Mouse (Mus musculus): Measurements from ENCODE around the gene Chfr. TPM values are rescaled to one million over a fixed set of nuclear protein-coding genes. Genes with fewer than 3 reads are reported as not detected.

The Chfr gene
- polyA plus RNA-seq, 1 experiment = 185 TPM

- H3K4me1 ChIP-seq (replicated peaks; ENCODE audit: control insufficient read depth, insufficient read depth, low read length) = no peaks in the 10 kb centered on the region; the same call in 1 of the 2 replicates
- 98% methylated on average over 3 of the region's 3 CpGs for WGBS
- no peak overlapping the region for H3K27ac ChIP-seq (ENCODE audit: control insufficient read depth, insufficient read depth, low read length)
- no peak for DNase-seq
- H3K36me3 ChIP-seq (ENCODE audit: control insufficient read depth, insufficient read depth, low read length) = peaks cover 23% of the 10 kb centered on the region
- no peaks in the 10 kb centered on the region for H3K27me3 ChIP-seq (ENCODE audit: control insufficient read depth, insufficient read depth, low read length)
- H3K4me3 ChIP-seq (ENCODE audit: control insufficient read depth, insufficient read depth, low read length) = no peak overlapping the region
- TF ChIP-seq POLR2A (IDR thresholded peaks at IDR 0.05; ENCODE audit: control insufficient read depth, extremely low read depth, insufficient read depth, low read length, poor library complexity) (no peak), CTCF (IDR thresholded peaks at IDR 0.05; ENCODE audit: borderline replicate concordance, control insufficient read depth, extremely low read depth, insufficient read depth, low read length, poor library complexity) (no peak)
These were observed 3.7 kb downstream of the Chfr start for GRCm38 (mm10) chr5:110139325-110139724.

DNA sequence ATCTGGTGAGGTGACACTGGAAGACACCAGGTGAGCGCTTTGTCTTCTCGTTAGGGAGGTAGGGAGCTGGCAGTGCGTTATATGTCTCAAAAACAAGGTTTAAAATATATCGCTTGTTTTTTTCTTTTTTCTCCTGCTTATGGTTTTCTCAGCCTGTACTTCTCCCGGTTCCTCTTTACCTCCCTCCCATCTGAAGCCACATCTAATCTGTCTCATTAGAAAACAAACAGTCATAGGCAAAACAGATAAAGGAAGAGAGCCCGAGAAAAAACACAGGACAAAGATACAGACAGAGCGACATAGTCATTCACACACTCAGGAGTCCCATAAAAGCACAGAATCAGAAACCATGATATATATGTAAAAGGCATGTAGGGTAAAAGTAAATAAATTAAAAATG lies 4.8 kb downstream of the Chfr start:
- no peaks in the 10 kb centered on the region for H3K27me3 ChIP-seq (ENCODE audit: control insufficient read depth, insufficient read depth, low read length)
- peaks cover 34% of the 10 kb centered on the region for H3K36me3 ChIP-seq (ENCODE audit: control insufficient read depth, insufficient read depth, low read length)
- no peak overlapping the region for H3K4me3 ChIP-seq (ENCODE audit: control insufficient read depth, insufficient read depth, low read length)
- TF ChIP-seq POLR2A (IDR thresholded peaks at IDR 0.05; ENCODE audit: control insufficient read depth, extremely low read depth, insufficient read depth, low read length, poor library complexity) (no peak), CTCF (IDR thresholded peaks at IDR 0.05; ENCODE audit: borderline replicate concordance, control insufficient read depth, extremely low read depth, insufficient read depth, low read length, poor library complexity) (no peak)
- H3K4me1 ChIP-seq (replicated peaks; ENCODE audit: control insufficient read depth, insufficient read depth, low read length) = no peaks in the 10 kb centered on the region; the same call in 1 of the 2 replicates
- DNase-seq = no peak
- 93% methylated on average over 7 of the region's 7 CpGs for WGBS
- H3K27ac ChIP-seq (ENCODE audit: control insufficient read depth, insufficient read depth, low read length) = no peak overlapping the region

DNA sequence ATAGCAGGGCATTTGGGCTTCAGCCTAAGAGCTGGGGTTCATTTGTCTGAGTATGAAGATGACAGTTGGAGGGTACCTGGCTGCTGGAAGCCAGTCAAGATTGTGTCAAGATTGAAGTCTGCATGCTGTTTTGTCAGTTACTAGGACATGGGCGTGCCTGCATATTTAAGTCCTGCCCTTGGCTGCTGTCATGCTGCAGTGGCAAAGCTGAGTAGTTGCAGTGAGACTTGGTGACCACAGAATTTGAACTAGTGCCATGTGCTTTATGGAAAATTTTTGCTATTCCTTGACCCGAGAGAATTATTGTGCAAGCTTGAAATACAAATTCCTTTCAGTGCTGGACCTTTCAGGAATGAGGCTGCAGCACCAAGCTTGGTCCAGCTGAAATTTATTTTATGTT lies 6.7 kb downstream of the Chfr start:
- 95% methylated on average over 2 of the region's 2 CpGs for WGBS
- no peak overlapping the region for H3K27ac ChIP-seq (ENCODE audit: control insufficient read depth, insufficient read depth, low read length)
- no peaks in the 10 kb centered on the region for H3K27me3 ChIP-seq (ENCODE audit: control insufficient read depth, insufficient read depth, low read length)
- H3K4me3 ChIP-seq (ENCODE audit: control insufficient read depth, insufficient read depth, low read length) = no peak overlapping the region
- TF ChIP-seq CTCF (IDR thresholded peaks at IDR 0.05; ENCODE audit: borderline replicate concordance, control insufficient read depth, extremely low read depth, insufficient read depth, low read length, poor library complexity) (no peak), POLR2A (IDR thresholded peaks at IDR 0.05; ENCODE audit: control insufficient read depth, extremely low read depth, insufficient read depth, low read length, poor library complexity) (no peak)
- H3K4me1 ChIP-seq (replicated peaks; ENCODE audit: control insufficient read depth, insufficient read depth, low read length) = no peaks in the 10 kb centered on the region; the same call in 1 of the 2 replicates
- no peak for DNase-seq
- H3K36me3 ChIP-seq (ENCODE audit: control insufficient read depth, insufficient read depth, low read length) = peaks cover 51% of the 10 kb centered on the region

- TF ChIP-seq POLR2A (IDR thresholded peaks at IDR 0.05; ENCODE audit: control insufficient read depth, extremely low read depth, insufficient read depth, low read length, poor library complexity) = no peak
- peak; percentile 20; the same call in 1 of the 2 replicates for TF ChIP-seq CTCF (IDR thresholded peaks at IDR 0.05; ENCODE audit: borderline replicate concordance, control insufficient read depth, extremely low read depth, insufficient read depth, low read length, poor library complexity)
- H3K27me3 ChIP-seq (ENCODE audit: control insufficient read depth, insufficient read depth, low read length) = no peaks in the 10 kb centered on the region
- no peak overlapping the region for H3K4me3 ChIP-seq (ENCODE audit: control insufficient read depth, insufficient read depth, low read length)
- DNase-seq = peak; percentile 11
- peaks cover 58% of the 10 kb centered on the region for H3K36me3 ChIP-seq (ENCODE audit: control insufficient read depth, insufficient read depth, low read length)
- H3K4me1 ChIP-seq (replicated peaks; ENCODE audit: control insufficient read depth, insufficient read depth, low read length) = no peaks in the 10 kb centered on the region
- no peak overlapping the region for H3K27ac ChIP-seq (ENCODE audit: control insufficient read depth, insufficient read depth, low read length)
- WGBS = 93% methylated on average over 5 of the region's 5 CpGs
These were observed 7.4 kb downstream of the Chfr start for GRCm38 (mm10) chr5:110143007-110143406.

DNA sequence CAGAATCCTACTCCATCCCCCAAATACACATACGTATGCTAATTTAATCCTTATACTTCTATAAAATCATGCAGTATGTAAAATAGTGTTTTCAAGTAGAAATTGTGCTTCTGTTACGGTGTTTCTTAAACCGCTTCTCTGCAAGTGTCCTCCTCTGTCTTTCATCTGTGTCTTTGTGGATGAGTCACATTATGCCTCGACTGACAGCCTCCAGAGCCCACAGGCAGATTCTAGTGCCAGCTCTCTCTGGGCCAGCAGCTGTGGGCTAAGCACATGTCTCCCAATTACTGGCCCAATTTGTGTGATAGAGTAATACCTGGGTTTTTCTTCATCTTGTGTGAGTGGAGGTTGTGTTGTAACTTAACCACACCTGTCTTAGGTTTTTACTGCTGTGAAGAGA lies 33.7 kb downstream of the Chfr start:
- no peak for DNase-seq
- H3K4me3 ChIP-seq (ENCODE audit: control insufficient read depth, insufficient read depth, low read length) = no peak overlapping the region
- no peaks in the 10 kb centered on the region for H3K4me1 ChIP-seq (replicated peaks; ENCODE audit: control insufficient read depth, insufficient read depth, low read length)
- H3K36me3 ChIP-seq (ENCODE audit: control insufficient read depth, insufficient read depth, low read length) = peaks cover 69% of the 10 kb centered on the region
- 95% methylated on average over 4 of the region's 4 CpGs for WGBS
- no peaks in the 10 kb centered on the region for H3K27me3 ChIP-seq (ENCODE audit: control insufficient read depth, insufficient read depth, low read length)
- no peak overlapping the region for H3K27ac ChIP-seq (ENCODE audit: control insufficient read depth, insufficient read depth, low read length)
- TF ChIP-seq POLR2A (IDR thresholded peaks at IDR 0.05; ENCODE audit: control insufficient read depth, extremely low read depth, insufficient read depth, low read length, poor library complexity) (no peak), CTCF (IDR thresholded peaks at IDR 0.05; ENCODE audit: borderline replicate concordance, control insufficient read depth, extremely low read depth, insufficient read depth, low read length, poor library complexity) (no peak)

DNA sequence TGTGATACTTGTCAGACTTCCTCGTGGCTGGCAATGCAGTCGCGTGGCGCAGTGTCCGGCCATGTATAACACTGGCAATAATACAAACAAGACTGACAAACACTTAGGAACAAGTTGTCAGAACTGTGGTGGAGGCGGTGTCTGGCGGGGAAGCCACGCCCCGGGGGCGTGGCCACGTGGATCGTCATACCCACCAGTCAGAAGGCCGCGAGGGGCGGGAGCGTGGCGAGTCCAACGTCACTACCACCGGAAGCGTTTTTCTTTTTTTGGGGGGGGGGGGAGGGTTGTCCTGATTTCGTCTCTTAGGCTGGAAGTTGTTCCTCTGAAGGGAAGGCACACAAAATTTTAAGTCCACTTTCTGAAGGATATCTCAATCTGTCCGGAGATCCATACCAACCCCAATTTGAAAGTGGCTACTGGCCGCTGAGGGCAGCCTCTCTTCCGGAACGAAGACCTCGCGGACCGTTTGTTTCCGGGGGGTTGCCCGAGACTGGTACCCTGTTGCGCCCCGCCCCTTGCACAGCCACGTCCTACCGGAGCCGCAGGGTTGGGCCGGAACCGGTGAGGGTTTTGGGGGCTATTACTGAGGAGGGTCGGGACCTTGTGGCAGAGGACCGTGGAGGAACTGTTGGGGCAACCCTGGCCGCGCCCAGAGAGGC lies 40.8 kb downstream of the Chfr start, which contains the start of gene Golga3:
Gene Golga3 (plus strand): TSS at position 340 of the 659 bp plus-strand sequence.
- TF ChIP-seq POLR2A (IDR thresholded peaks at IDR 0.05; ENCODE audit: control insufficient read depth, extremely low read depth, insufficient read depth, low read length, poor library complexity) (no peak; the same call in 1 of the 2 replicates), CTCF (IDR thresholded peaks at IDR 0.05; ENCODE audit: borderline replicate concordance, control insufficient read depth, extremely low read depth, insufficient read depth, low read length, poor library complexity) (no peak)
- Histone ChIP-seq H3K4me3 (ENCODE audit: control insufficient read depth, insufficient read depth, low read length) (peak within 1 kb of the TSS; percentile 95), H3K27ac (ENCODE audit: control insufficient read depth, insufficient read depth, low read length) (no peak within 1 kb of the TSS), H3K36me3 (ENCODE audit: control insufficient read depth, insufficient read depth, low read length) (peaks cover 6% of the 10 kb centered on the region), H3K27me3 (ENCODE audit: control insufficient read depth, insufficient read depth, low read length) (no peaks in the 10 kb centered on the region), H3K4me1 (replicated peaks; ENCODE audit: control insufficient read depth, insufficient read depth, low read length) (0 out of 2 replicates have a peak, but pooled peaks cover 2% of the 10 kb centered on the region)
- WGBS = under 1% methylated on average over 41 of the region's 41 CpGs
- DNase-seq = peak; percentile 88
